Mouse (Mus musculus) kidney, adult 2 months (tissue): ENCODE measurements around the gene Tbc1d1.

Experiments used
- CTCF ChIP-seq: fragments of 200-500 bp; conservative IDR thresholded peaks from 2 replicates; pipeline ENCODE4 v1.5.1; 2011; ENCODE audit warnings: low read depth, mild to moderate bottlenecking, control low read depth, low read length, moderate library complexity, mixed read lengths; ENCODE audit not compliant: insufficient read depth, insufficient read length
- POLR2A ChIP-seq: fragments of 200-500 bp; IDR thresholded peaks from one replicate; pipeline ENCODE4 v1.6.1; 2011; ENCODE audit warnings: low read depth, low read length, control low read depth

- TF ChIP-seq CTCF (no peak), POLR2A (no peak)
These were observed 76.8 kb downstream of the Tbc1d1 start for GRCm38 (mm10) chr5:64232872-64233271.
